Mouse (Mus musculus) kidney, adult 18-20 months (tissue): Measurements from ENCODE around the gene AB124611.
A peak's percentile ranks its signal among the peaks of the same experiment; 100 is the strongest.
"Not testable (repeated sequence)": the region's sequence is repeated elsewhere in the genome, so short reads cannot be mapped to it uniquely, and the experiment has no call there.

Experiments
- DNase-seq: peaks from one replicate; pipeline ENCODE4 v3.0.0; 2021

The AB124611 gene

GRCm38 (mm10) chr9:21525937-21526633, at the start of gene AB124611:
TSS of gene AB124611 (plus strand) at chr9:21526176.
- no peak for DNase-seq

GRCm38 (mm10) chr9:21477707-21478106, 48.3 kb upstream of the AB124611 start:
- DNase-seq, result no peak

DNA sequence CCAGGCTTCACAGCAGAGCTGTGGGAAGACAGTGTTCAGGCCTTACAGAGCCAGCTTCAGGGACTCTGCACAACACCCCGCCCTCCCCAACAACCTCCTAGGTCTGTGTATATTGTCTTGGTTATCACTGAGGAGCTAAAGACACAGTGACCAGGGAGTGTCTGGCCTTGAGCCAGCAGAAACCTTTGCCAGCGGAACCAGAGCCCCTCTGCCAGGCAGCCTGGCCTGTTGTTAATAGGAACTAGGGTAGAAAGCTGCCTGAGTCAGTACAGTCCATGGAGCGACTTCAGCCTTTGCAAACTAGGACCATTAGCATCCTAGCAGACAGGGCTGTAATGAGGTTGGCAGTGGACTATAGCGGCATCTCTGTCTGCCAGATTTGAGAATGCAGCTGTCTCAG, 41.9 kb upstream of the AB124611 start:
- DNase-seq, result no peak

GRCm38 (mm10) chr9:21488246-21488645, 37.7 kb upstream of the AB124611 start:
- DNase-seq, result not testable (repeated sequence)

DNA sequence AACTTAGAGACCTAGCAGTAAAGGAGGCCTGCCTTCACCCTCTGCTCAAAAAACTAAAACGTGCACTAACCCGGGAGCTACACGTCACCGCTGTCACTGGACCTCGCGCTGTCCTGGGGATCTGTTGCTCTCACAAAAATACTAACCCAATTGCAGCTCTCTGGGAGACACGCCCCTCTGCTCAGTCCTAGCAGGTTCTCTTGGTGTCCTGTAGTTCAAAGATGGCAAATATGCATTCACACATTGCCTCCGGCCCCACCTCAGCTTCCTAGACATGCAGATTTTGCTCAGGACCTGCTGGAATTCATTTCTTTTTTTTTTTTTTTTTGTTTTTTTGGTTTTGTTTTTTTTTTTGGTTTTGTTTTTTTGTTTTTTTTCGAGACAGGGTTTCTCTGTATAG, 35.3 kb upstream of the AB124611 start:
- DNase-seq, result no peak

DNA sequence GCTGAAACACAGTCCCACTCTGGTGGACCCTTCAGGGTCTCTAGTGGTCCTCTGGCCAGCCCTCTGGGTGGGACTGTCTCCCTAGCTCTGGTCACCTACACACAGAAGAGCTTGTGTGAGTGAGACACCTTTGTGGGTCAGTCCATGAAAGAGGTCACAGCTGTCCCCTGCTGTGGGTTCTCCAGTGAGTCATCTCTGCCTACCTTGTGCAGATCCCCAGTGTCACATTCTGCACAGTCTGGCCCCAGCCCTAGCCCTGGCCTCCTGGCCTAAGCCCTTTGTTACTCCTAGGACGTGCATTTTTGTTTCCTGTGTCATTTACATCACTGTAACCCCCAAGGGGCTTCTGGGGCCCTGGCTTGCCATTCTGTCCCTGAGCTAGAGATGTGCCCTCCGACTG, 32.1 kb upstream of the AB124611 start:
- DNase-seq, result no peak

- no peak for DNase-seq
Measured at GRCm38 (mm10) chr9:21494726-21495125, 31.2 kb upstream of the AB124611 start.

- DNase-seq, result no peak
Measured at GRCm38 (mm10) chr9:21496308-21497049, 29.5 kb upstream of the AB124611 start.

DNA sequence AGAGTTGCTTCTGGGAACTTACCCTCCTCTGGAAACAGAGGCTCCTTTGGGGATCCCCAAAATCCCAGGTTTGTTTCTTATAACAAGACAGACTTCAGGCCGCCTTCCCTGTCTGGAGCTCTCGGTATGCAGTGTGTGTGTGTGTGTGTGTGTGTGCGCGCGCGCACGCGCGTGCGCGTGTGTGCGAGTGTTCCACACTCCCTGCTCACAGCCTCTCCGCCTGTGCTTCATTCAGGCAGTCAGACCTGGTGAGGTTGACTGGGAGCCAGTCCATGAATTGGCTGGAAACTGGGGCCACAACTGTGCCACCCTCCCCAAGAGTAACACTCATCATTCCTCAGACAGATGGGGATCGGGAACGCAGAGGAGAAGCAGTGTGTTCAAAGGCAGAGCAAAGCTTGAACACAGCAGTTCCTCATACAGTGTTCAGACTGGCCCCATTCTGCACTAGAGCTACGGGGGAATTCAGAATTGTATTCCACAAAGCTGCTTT, 28.9 kb upstream of the AB124611 start:
- no peak for DNase-seq

DNA sequence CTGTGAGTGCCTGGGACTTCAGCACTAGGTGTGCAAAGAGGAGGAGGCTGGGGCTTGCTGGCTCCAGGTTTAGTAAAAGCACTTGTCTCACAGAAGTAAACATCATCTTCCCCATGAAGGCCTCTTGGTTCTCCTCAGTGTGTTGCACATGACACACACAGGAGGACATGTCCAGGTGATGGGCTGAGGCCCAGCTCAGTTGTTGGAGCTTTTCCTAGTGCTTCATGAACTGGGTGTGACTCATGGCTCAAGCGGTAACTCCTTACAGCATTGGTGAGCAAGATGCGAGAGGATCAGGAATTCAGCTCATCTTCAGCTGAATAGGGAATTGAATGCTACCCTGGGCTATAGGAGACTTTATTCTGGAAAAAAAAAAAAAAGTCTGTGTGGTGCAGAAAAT, 28.3 kb upstream of the AB124611 start:
- DNase-seq, result no peak

- no peak for DNase-seq
Measured at GRCm38 (mm10) chr9:21498284-21498902, 27.6 kb upstream of the AB124611 start.

- no peak for DNase-seq
Measured at GRCm38 (mm10) chr9:21503352-21503751, 22.6 kb upstream of the AB124611 start.

DNA sequence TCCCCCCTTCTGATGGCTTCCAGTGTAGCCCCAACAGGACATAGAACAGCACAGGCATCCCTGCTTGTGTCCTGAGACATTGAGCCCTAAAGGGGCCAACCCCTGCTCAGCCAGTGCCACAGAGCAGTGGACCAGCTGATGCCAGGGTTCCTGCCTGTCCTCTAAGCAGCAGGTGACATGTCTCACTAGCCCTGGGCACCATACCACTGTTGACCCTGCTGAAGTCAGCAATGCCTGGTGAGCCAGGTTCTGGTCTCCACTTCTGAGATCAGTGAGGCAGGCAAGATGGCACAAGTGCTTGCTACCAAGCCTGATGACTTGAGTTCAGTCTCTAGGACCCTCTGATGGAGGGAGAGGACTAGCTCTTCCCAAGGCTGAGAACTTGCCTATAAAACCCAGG, 20.2 kb upstream of the AB124611 start:
- DNase-seq, result no peak

- DNase-seq, result no peak
Measured at GRCm38 (mm10) chr9:21507753-21508430, 18.1 kb upstream of the AB124611 start.

- no peak for DNase-seq
Measured at GRCm38 (mm10) chr9:21508871-21509404, 17.0 kb upstream of the AB124611 start.

DNA sequence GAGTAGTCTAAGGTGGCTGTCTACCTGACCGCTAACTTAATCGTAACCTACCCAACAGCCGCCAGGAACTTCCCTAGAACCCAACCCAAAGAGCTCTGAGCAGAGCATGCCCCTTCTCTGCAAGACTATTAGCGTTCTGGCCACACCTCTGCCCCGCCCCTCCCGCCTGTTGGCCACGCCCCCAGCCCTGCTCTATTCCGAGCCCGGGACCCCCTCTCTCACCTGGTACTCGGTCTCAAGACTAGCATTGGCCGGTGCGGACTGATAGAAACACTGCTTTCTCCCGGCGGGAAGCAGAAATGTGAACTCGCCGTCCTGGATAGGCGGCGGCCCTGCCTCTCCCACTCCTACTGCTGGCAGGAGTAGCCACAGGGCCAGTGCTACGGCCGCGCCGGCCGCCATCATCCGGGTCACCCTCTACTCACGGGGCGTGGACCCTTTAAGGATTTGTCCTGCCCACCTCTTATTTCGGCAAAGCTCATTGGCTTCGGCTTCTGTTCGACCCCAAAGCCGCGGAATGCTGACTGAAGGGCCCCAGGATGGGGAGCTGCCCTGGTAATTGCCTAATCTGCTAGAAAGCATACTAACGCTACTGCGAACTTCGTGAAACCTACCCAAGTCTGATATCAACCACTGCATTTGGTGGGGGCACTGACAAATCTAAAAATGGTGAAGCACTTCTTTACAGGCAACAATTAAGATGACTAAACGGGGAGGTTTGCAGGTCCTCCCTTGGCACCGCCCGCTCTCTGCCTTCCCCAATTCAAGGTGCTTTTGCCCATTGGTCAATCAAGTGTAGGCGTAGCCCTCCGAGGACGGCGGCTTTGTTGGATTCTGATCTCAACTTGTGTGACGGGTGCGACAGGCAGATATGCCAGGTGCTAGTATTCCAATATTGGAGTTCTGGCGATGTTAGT, 15.9 kb upstream of the AB124611 start, which contains the start of gene Tmed1:
Gene Tmed1, minus strand, starts transcription at position 481 of the 917 bp plus-strand sequence.
- peak; percentile 98 for DNase-seq

DNA sequence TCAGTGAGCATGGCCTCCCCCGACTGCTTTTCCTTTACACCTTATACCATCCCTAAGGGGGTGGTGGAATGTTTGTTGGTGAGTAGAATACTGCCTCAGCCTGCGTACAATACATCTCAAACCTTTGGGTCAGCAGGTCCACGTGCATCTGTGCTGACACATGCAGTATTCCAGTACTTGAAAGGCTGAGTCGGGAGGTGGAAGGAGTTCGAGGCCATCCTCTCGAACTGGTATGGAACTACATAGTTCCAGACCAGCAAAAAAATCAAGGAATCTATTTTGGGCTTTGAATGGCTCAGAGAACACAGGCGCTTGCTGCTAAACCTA, 15.3 kb upstream of the AB124611 start:
- DNase-seq, result no peak

- DNase-seq, result no peak
Measured at GRCm38 (mm10) chr9:21511052-21511451, 14.9 kb upstream of the AB124611 start.

- no peak for DNase-seq
Measured at GRCm38 (mm10) chr9:21513466-21513865, 12.5 kb upstream of the AB124611 start.

- DNase-seq, result no peak
Measured at GRCm38 (mm10) chr9:21517947-21518495, 8.0 kb upstream of the AB124611 start.

- not testable (repeated sequence) for DNase-seq
Measured at GRCm38 (mm10) chr9:21518690-21519089, 7.3 kb upstream of the AB124611 start.
